Mouse (Mus musculus) frontal cortex, postnatal 14 days (tissue): ENCODE results near the gene Tecr.
A peak's percentile ranks its signal among the peaks of the same experiment; 100 is the strongest.

Source experiments
- DNase-seq, 2 experiments: peaks; one replicate each; pipeline ENCODE4 v3.0.0; 2022; ENCODE audit warnings: low spot score in 2 of 2

Gene Tecr

GRCm38 (mm10) chr8:83607661-83608397 is at the start of gene Tecr, which contains the start of gene Dnajb1:
Gene Tecr, minus strand, starts transcription at chr8:83607971.
Gene Dnajb1, plus strand, starts transcription at chr8:83608193.
- peak; percentile 99 for DNase-seq

GRCm38 (mm10) chr8:83656484-83657246 is 48.9 kb upstream of the Tecr start:
- peak in 1 of 2 experiments; percentile 34 for DNase-seq

GRCm38 (mm10) chr8:83656043-83656442 is 48.3 kb upstream of the Tecr start:
- no peak for DNase-seq

- DNase-seq: no peak
These were observed 47.0 kb upstream of the Tecr start for GRCm38 (mm10) chr8:83654725-83655124.

- peak in 1 of 2 experiments; percentile 13 for DNase-seq
These were observed 45.9 kb upstream of the Tecr start for GRCm38 (mm10) chr8:83653662-83654017.

- peak in 1 of 2 experiments; percentile 25 for DNase-seq
These were observed 45.2 kb upstream of the Tecr start for GRCm38 (mm10) chr8:83652744-83653661.

GRCm38 (mm10) chr8:83652030-83652743 is 44.4 kb upstream of the Tecr start, which contains the start of gene Gipc1:
Gene Gipc1, plus strand, starts transcription at chr8:83652677.
- DNase-seq: peak; percentile 94 to 97

GRCm38 (mm10) chr8:83649699-83650098 is 41.9 kb upstream of the Tecr start:
- DNase-seq: no peak

GRCm38 (mm10) chr8:83648031-83648430 is 40.3 kb upstream of the Tecr start:
- DNase-seq: no peak

- DNase-seq: no peak
These were observed 39.7 kb upstream of the Tecr start for GRCm38 (mm10) chr8:83647511-83647910.

- no peak for DNase-seq
These were observed 31.9 kb upstream of the Tecr start for GRCm38 (mm10) chr8:83639649-83640048.

GRCm38 (mm10) chr8:83638856-83639255 is 31.1 kb upstream of the Tecr start:
- DNase-seq: no peak

- no peak for DNase-seq
These were observed 24.4 kb upstream of the Tecr start for GRCm38 (mm10) chr8:83632083-83632707.

- DNase-seq: no peak
These were observed 18.0 kb upstream of the Tecr start for GRCm38 (mm10) chr8:83625676-83626299.

GRCm38 (mm10) chr8:83624739-83625138 is 17.0 kb upstream of the Tecr start:
- DNase-seq: no peak

- no peak for DNase-seq
These were observed 15.8 kb upstream of the Tecr start for GRCm38 (mm10) chr8:83623549-83623948.

- peak; percentile 77 to 87 for DNase-seq
These were observed 14.7 kb upstream of the Tecr start for GRCm38 (mm10) chr8:83622389-83622989.

- DNase-seq: no peak
These were observed 14.1 kb upstream of the Tecr start for GRCm38 (mm10) chr8:83621691-83622388.
